Mouse (Mus musculus) gastrocnemius, adult 2 months (tissue): Measurements from ENCODE around the gene Stum. TPM values are rescaled to one million over a fixed set of nuclear protein-coding genes. Genes with fewer than 3 reads are reported as not detected.

Experiments used
- DNase-seq: peaks from one replicate; pipeline ENCODE4 v3.0.0; 2022
- H3K27ac ChIP-seq: fragments of 200-600 bp; 2 replicates; pipeline ENCODE4 v1.8.1; 2022; ENCODE audit warnings: mild to moderate bottlenecking
- H3K4me3 ChIP-seq: fragments of 200-600 bp; 2 replicates; pipeline ENCODE4 v1.8.1; 2022; ENCODE audit warnings: mild to moderate bottlenecking, moderate library complexity
- CTCF ChIP-seq: fragments of 200-600 bp; IDR thresholded peaks from 2 replicates; pipeline ENCODE4 v1.8.1; 2022; ENCODE audit warnings: antibody characterized with exemption, mild to moderate bottlenecking, moderate library complexity
- intact Hi-C: fragments of 180-260 bp; cut with DNase I; formaldehyde crosslinking; loops from one replicate; pipeline ENCODE4 v1.15.1; 2025
- total RNA-seq, 2 experiments: library from RNA; stranded (reverse); gene quantifications; 2 replicates each; pipeline ENCODE4 v1.2.3; 2021

The Stum gene
- total RNA-seq, 2 experiments from 2014 or later: 0.41 to 0.86 TPM

DNA sequence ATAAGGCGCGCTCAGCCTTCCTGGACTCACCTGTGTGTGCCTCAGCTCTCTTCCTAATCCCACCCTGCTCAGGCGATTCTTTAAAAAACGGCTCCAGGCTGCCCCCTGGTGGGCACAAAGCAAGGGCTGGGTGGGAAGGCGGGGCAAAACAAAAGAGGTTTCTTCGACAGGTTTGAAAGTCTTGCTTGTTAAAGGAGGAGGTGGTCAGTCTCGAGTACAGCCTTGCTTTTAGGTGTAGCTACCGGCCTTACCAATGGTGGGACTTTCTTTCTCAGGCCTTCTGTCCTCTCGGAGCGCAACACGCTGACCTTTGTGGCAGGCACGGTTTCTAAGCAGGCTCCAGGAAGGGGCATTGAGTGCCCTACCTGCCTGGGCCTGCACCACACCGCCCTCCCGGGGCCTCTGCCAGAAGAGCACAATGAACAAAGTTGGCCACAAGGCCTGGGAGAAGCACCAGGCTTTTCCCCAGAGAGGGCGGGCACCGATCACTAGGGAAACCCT is 76.1 kb downstream of the Stum start:
- H3K4me3 ChIP-seq: peak overlapping the region; percentile 56
- peak; percentile 71 for DNase-seq
- intact Hi-C loops: loop anchor here (1.0 to 5.0 kb wide), 2 partner anchors 75 to 139 kb away; partner anchors contain the start of gene Itpkb
- peak; percentile 86 for TF ChIP-seq CTCF
- H3K27ac ChIP-seq: peak overlapping the region; percentile 96

DNA sequence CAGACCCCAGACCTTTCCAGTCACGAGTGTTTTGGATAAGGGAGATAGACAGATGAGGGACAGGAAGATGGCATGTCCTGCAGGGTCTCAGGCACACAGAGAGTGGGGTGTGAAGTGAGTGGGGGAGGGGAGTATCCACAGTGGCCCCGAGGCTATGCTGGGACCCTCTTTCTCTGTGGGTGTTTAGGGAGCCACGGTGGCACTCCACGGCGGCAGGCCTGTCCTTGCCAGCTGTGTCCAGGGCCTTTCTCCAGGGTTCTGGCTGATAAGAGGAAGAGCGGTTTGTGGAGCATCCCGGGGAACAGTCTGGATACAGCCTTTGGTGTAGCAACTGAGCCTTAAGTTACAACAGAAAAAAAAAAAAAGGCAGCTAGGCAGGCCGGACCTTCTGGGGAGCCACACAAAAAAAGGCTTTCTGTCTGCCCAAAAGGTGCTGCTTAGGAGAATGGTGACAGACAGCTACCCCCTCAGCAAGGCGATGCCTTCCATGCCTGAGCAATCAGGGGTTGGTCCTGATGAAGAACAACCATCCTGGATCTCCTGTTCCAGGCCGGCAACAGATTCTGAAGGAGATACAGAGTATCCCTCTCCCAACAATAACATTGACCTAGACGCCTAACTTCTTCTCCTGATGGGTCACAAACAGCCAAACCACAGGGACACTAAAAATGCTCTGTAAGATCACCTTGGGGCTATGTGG is 76.8 kb downstream of the Stum start:
- intact Hi-C loops: loop anchor here (1.0 to 5.0 kb wide), 2 partner anchors 74 to 138 kb away; partner anchors contain the start of gene Itpkb
- no peak for DNase-seq

DNA sequence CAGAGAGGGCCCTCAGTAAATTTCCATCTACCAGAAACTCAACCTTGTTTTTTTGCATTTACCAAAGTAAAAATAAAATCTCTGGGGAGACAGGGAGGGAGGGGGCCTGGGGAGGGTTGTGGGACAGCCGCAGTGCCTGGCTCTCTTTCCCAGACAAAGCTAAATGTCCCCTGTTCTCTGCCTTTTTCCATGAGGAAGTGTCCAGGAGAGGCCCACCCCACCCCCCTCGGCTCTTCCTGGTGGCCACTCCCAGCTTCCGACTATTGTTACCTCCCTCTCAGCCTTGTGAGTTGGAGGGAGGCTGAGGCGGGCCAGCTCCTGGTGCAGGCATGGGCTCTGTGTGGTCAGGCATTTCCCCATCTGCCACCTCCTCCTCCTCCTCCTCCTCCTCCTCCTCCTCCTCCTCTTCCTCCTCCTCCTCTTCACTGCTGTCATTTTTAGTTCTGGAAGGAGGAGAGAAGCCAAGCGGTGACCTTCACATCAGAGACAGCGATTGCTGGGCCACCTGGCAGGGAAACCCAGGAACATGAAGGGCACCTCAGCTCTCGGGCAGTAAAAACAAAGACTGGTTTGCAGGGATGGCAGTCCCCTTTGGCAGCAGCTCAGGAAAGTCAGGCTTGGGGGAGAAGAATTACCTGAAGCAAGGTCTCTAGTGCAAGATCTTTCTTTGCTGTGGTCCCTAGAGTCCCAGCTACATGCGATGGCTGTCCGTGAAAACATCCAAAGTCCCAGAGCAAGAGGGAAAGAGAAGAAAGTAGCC is 77.5 kb downstream of the Stum start:
- H3K4me3 ChIP-seq: peak overlapping the region; percentile 56
- peak overlapping the region; percentile 96 for H3K27ac ChIP-seq
- TF ChIP-seq CTCF: no peak
- peak; percentile 65 for DNase-seq
- intact Hi-C loops: loop anchor here (5.0 kb wide), 1 partner anchor 73 kb away; the partner anchor contains the start of gene Itpkb

More for the DNA sequence above, 76.8 kb downstream of the Stum start:
- Histone ChIP-seq H3K4me3 (peak overlapping the region; percentile 56), H3K27ac (peak overlapping the region; percentile 96)
- no peak for TF ChIP-seq CTCF

DNA sequence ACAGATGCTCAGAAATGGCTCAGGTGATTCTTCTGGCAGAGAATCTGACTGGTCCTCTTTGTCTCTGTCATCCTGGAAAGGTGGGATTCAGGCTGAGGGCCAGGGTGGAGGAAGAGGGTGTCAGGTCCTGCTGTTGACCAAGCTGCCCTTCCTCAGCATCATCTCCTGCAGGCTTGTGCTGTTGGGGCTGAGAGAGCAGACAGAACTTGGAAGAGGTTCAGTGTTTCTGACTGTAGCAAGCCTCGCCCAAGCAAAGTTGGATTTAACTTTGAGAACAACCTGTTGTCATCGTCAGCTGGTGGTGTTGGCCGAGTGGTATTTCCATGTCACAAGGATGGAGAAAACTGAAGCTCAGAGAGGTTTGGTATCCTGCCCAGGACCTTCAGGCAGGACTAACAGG is 78.6 kb downstream of the Stum start:
- DNase-seq: no peak
- TF ChIP-seq CTCF: no peak
- Histone ChIP-seq H3K4me3 (peak overlapping the region; percentile 32), H3K27ac (peak overlapping the region; percentile 96)
- intact Hi-C loops: loop anchor here (5.0 kb wide), 1 partner anchor 72 kb away; the partner anchor contains the start of gene Itpkb

DNA sequence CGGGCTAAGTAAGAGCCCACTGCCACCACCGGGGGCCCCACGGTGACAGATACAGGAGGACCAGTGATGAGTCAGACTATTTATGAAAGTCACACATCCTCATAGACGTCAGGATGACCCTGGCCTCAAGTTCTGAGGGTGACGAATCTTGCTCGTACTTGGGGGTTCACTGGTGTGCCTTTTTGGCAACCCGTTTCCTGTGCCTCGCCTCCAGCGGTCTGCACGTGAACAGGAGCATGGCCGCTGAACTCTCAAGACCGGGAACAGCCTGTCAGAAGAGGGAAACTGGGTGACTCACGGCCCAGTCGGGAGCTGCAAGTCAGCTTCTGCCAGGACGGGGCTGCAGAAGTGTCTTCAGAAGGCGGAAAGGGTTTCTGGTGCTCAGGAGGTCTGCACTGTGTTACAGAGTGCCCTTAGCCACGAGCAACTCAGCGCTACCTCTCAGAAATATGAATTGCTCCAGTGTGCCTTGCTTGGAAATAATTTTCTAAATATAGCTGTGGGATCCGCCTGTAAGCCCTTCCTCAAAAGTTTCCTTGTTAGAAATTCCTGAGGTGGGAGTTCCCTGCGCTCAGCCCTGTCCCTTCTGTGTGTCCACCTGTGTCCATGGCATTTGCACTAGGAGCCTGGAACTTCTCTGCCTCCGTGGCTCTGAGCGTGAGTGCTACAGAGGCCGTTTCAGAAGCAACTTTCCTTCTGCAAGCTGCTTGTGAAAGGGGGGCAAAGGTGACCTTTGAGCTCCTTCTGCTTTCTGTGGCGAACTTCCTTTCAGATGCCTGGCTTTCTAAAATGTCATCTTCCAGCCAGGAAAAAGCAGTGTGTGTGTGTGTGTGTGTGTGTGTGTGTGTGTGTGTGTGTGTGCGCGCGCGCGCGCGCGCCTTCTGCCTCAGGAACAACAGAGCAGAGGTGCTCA is 79.4 kb downstream of the Stum start:
- Histone ChIP-seq H3K27ac (peak overlapping the region; percentile 96), H3K4me3 (peak overlapping the region; percentile 32)
- TF ChIP-seq CTCF: no peak
- intact Hi-C loops: no loop called here
- peak; percentile 71 for DNase-seq

DNA sequence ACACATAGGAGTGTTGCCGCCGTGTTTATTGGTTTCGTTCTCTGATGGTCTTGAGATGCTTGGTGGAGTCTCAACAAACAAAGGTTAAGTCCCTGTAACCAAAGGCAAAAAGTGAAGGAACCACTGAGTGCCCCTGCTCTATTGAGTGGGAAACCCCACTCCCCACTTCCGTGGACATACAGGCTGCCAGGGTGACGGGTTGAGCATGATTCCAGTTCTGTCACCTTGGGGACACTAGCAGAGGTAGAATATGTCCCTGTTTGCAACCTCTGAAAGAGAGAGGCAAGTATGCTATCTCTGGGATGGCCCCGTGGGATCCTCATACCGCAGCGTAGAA is 80.0 kb downstream of the Stum start:
- H3K4me3 ChIP-seq: peak overlapping the region; percentile 32
- no peak for DNase-seq
- no peak for TF ChIP-seq CTCF
- intact Hi-C loops: no loop called here
- peak overlapping the region; percentile 96 for H3K27ac ChIP-seq

DNA sequence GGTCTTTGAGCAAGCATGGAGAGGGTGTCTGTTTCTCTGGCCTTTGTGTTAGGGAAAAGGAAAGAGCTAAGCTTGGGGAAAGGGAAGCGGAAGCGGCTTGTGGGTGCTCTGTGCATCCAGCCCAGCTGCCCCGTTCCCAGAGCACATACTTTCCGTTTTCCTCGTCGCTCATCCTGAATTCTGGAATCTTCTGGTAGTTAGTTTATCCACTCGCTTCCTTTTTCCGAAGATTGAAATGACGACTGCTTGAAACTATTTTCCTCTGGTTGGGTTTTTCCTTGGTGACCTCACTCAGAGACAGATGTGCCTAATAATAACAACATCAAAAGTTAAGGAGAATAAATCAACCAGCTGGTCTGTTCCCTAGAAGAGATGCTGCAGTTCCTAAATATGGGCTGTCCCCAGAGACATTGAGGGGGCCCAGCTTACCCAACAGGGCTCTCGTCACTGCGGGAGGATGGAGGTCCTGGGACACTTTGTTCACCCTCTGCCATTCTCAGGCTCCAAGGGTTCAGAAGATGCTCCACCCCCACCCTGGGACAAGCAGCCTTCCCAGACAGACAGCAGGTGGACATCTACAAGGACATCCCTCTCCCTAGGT is 80.7 kb downstream of the Stum start:
- Histone ChIP-seq H3K4me3 (peak overlapping the region; percentile 32), H3K27ac (peak overlapping the region; percentile 96)
- TF ChIP-seq CTCF: no peak
- intact Hi-C loops: no loop called here
- DNase-seq: peak; percentile 38

DNA sequence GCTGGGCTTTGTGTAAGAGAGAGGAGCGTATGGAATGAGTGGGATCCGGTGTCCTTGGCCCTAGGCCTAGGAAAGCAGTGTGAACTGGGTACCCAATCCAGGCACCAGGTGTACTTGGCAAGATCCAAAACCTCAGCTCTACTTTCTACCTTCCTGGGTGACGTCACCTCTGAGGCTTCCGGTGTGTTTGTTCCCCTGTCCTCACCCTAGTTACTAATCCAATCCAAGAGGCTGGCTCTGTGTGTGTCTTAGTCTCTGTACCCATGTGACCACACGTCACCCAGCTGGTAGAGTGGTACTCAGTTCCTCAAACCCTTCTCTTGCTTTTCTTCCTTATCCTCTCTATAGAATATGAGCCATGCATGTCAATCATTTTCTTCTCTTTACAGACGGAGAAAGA is 81.6 kb downstream of the Stum start:
- no peak for TF ChIP-seq CTCF
- no peak for DNase-seq
- intact Hi-C loops: no loop called here
- Histone ChIP-seq H3K27ac (peak overlapping the region; percentile 96), H3K4me3 (peak overlapping the region; percentile 11; the same call in 1 of the 2 replicates)

DNA sequence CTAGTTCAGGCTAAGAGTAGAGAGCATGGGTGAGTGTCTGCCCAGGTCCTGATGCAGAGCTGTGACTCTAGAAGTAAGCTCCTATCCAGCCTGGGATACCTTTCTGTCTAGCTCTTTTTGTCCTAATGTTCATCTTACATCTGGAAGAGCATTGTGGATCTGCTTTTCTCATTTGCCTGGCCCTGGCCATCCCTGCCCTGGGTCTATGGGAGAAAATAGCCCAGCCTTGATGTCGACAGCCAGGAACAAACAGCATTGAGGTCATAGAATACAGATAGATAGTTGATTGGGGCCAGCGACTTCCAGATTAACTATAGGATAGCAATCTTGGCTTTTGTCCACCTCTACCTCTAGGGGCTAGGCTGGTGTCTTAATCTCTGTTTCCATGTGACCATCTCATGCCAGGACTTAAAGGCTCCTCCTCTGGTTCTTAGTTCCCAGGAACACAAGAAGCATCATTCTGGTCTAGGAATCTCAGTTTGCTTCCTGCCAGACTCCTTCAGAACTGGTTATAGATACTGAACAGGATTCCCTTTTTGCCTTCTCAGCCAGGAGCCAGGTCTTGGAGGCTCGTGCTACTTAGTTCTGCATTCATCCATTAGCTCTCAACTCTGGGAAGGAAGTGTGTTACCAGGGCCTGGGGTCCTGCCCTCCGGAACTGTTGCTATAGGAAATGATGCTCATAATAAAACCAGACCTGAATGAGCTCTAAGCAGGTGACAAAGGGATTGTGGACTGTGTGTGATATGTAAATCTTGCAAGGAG is 82.4 kb downstream of the Stum start:
- Histone ChIP-seq H3K4me3 (peak overlapping the region; percentile 11; the same call in 1 of the 2 replicates), H3K27ac (peak overlapping the region; percentile 96)
- intact Hi-C loops: no loop called here
- DNase-seq: no peak
- no peak for TF ChIP-seq CTCF

DNA sequence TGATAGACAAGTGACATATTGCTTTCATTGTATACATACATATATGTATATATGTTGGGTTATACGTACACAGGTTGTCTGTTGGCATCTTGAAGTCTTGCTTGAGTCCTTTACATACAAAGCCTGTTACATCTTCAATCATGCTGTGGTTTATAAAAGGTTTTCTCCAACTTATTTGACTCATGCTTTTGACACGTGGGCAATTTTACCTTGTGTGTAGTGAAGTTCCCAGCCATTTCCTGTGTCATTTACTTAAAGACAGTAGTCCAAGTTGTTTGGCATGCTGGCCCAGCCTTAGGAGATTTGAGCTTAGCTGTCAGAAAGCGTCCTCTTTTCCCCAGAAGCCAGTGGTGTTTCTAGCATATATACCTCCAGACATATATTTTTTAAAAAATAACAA is 84.9 kb downstream of the Stum start:
- peak overlapping the region; percentile 96 for H3K27ac ChIP-seq
- intact Hi-C loops: no loop called here
- no peak for TF ChIP-seq CTCF
- H3K4me3 ChIP-seq: no peak overlapping the region
- DNase-seq: no peak

DNA sequence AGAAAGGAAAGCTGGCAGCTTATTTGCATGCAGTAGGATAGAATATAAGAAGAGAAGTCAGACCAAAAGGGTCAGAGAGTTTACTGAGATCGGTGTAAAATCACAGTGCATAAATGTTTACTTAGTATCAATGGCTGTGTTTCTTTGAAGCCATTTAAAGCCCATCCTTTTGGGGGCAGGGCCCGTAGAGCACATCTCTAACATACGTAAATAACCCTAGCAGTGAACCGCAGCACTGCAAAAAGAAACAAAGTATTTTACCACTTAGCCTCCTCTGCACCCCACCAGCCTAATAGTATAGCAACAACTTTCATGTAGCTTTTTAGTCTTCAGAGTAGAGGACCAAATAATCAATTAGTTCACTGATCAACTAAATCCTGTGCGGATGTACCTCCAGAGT is 85.6 kb downstream of the Stum start:
- TF ChIP-seq CTCF: no peak
- Histone ChIP-seq H3K27ac (peak overlapping the region; percentile 96), H3K4me3 (0 out of 2 replicates have a peak overlapping the region, but pooled peaks have one; percentile 5)
- DNase-seq: no peak
- intact Hi-C loops: no loop called here
